Mouse (Mus musculus) testis, adult 2 months (tissue): ENCODE measurements at regions not wholly inside any gene's neighbourhood (a gene's known extent, or its start where the extent isn't known, plus 50 kb on each side); places are given as distances from the start of the nearest gene placed in this dataset.

Source experiments
- H3K27ac ChIP-seq: fragments of 200-500 bp; 2 replicates; pipeline ENCODE4 v1.5.1; 2012; ENCODE audit warnings: low read depth, low read length; ENCODE audit not compliant: control insufficient read depth, insufficient read depth
- H3K27me3 ChIP-seq: fragments of 200-500 bp; 2 replicates; pipeline ENCODE4 v1.6.1; 2012; ENCODE audit warnings: mild to moderate bottlenecking, low read length, moderate library complexity; ENCODE audit not compliant: control insufficient read depth, insufficient read depth
- H3K36me3 ChIP-seq: fragments of 200-500 bp; 2 replicates; pipeline ENCODE4 v1.6.1; 2012; ENCODE audit warnings: mild to moderate bottlenecking, low read length; ENCODE audit not compliant: control insufficient read depth, insufficient read depth
- H3K4me1 ChIP-seq: fragments of 200-500 bp; 2 replicates; pipeline ENCODE4 v1.6.1; 2012; ENCODE audit warnings: low read length; ENCODE audit not compliant: control insufficient read depth, insufficient read depth
- H3K4me3 ChIP-seq: fragments of 200-500 bp; 2 replicates; pipeline ENCODE4 v1.5.1; 2012; ENCODE audit warnings: low read depth, mild to moderate bottlenecking, low read length, moderate library complexity, mixed read lengths; ENCODE audit not compliant: control insufficient read depth
- CTCF ChIP-seq: fragments of 200-500 bp; IDR thresholded peaks from 2 replicates; pipeline ENCODE4 v1.5.1; 2012; ENCODE audit warnings: low read depth, mild to moderate bottlenecking, inconsistent platforms, low read length, moderate library complexity; ENCODE audit not compliant: control insufficient read depth, insufficient read depth, insufficient replicate concordance
- POLR2A ChIP-seq: fragments of 200-500 bp; IDR thresholded peaks from 2 replicates; pipeline ENCODE4 v1.6.1; 2012; ENCODE audit warnings: low read depth, mild to moderate bottlenecking, inconsistent platforms, low read length, moderate library complexity; ENCODE audit not compliant: control insufficient read depth

- Histone ChIP-seq H3K36me3 (no peaks in the 10 kb centered on the region), H3K27me3 (no peaks in the 10 kb centered on the region), H3K4me1 (no peaks in the 10 kb centered on the region), H3K4me3 (no peak overlapping the region), H3K27ac (no peak overlapping the region; the same call in 1 of the 2 replicates)
- TF ChIP-seq CTCF: no peak
Measured at GRCm38 (mm10) chr10:117896911-117897643, 51.2 kb upstream of the Rap1b start.

- Histone ChIP-seq H3K4me1 (no peaks in the 10 kb centered on the region), H3K4me3 (no peak overlapping the region), H3K27me3 (no peaks in the 10 kb centered on the region), H3K27ac (no peak overlapping the region), H3K36me3 (no peaks in the 10 kb centered on the region)
- TF ChIP-seq POLR2A: no peak
- TF ChIP-seq CTCF: no peak
Measured at GRCm38 (mm10) chr10:117897766-117898165, 51.9 kb upstream of the Rap1b start.

DNA sequence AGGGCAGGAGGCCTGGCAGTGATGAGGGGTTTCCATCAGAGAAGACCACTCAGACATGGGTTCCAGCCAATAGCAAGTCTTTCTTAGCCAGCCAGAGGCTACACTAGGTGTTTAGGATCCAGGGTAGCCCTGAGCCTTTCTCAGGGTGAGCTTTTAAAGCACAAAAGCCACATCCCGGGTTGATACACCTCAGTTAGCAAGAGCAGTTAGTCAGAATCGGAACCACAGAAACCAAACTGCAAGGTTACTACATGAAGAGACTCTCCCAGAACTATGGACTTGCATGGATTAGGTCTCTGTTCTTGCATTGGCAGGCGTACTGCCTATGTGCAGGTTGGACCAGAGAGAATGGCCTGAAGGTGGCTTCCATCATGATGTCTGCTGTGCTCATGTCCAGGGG is 52.6 kb upstream of the Rap1b start:
- Histone ChIP-seq H3K27me3 (no peaks in the 10 kb centered on the region), H3K27ac (no peak overlapping the region), H3K4me1 (no peaks in the 10 kb centered on the region), H3K4me3 (no peak overlapping the region), H3K36me3 (no peaks in the 10 kb centered on the region)
- TF ChIP-seq CTCF (no peak), POLR2A (no peak)

GRCm38 (mm10) chr10:117899410-117899935 is 53.6 kb upstream of the Rap1b start:
- TF ChIP-seq CTCF: no peak
- TF ChIP-seq POLR2A: no peak
- Histone ChIP-seq H3K27me3 (no peaks in the 10 kb centered on the region), H3K27ac (no peak overlapping the region), H3K4me1 (no peaks in the 10 kb centered on the region), H3K36me3 (no peaks in the 10 kb centered on the region), H3K4me3 (no peak overlapping the region)

GRCm38 (mm10) chr10:117905666-117906266 is 59.9 kb upstream of the Rap1b start:
- TF ChIP-seq POLR2A (no peak), CTCF (no peak)
- Histone ChIP-seq H3K27ac (peak overlapping the region; percentile 30; the same call in 1 of the 2 replicates), H3K4me3 (peak overlapping the region; percentile 61), H3K4me1 (peaks cover 7% of the 10 kb centered on the region), H3K27me3 (no peaks in the 10 kb centered on the region), H3K36me3 (no peaks in the 10 kb centered on the region)

DNA sequence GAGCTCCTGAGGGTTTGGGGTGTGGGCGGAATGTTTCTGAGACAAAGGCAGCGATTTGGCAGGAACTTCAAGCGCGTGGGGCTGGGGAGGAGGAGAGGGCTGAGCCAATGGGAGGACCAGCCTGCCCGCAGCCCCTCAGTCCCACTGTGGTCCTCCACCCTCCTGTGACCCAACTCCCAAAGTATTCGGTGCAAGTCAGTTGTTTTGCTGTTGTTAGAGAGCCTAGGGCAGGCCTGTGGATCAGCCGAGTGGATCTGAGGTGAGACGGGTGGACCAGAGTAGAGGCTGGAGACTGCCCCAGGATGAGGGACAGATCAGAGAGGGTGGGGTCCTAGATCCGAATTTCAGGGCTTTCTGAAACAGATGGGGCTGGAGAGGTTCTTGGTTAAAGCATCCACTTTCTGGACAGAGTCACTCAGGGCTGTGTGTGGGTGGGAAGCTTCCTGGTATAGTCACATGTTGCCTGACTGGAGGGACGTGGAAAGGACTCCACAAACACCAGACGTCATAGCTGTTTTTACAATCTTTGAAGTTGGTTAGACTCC is 60.5 kb upstream of the Rap1b start:
- H3K27ac ChIP-seq: peak overlapping the region; percentile 30

GRCm38 (mm10) chr10:117908079-117908675 is 62.3 kb upstream of the Rap1b start:
- Histone ChIP-seq H3K27ac (no peak overlapping the region), H3K36me3 (no peaks in the 10 kb centered on the region), H3K4me1 (peaks cover 7% of the 10 kb centered on the region), H3K4me3 (no peak overlapping the region), H3K27me3 (no peaks in the 10 kb centered on the region)
- TF ChIP-seq POLR2A (no peak), CTCF (no peak)

More for the DNA sequence above, 60.5 kb upstream of the Rap1b start:
- TF ChIP-seq CTCF (no peak), POLR2A (no peak)
- peaks cover 7% of the 10 kb centered on the region for H3K4me1 ChIP-seq
- no peaks in the 10 kb centered on the region for H3K36me3 ChIP-seq
- peak overlapping the region; percentile 61 for H3K4me3 ChIP-seq
- H3K27me3 ChIP-seq: no peaks in the 10 kb centered on the region
